Mouse (Mus musculus) midbrain, postnatal 0 days (tissue): Measurements from ENCODE around the gene Lrrc4b. TPM values are rescaled to one million over a fixed set of nuclear protein-coding genes. Genes with fewer than 3 reads are reported as not detected.

Experiments
- ATAC-seq: fragments of 200-750 bp; cut with Nextera tagmentation; 2 replicates; pipeline ENCODE4 v1.8.0; 2017; ENCODE audit warnings: moderate number of reproducible peaks, mild to moderate bottlenecking, moderate TSS enrichment, moderate library complexity; ENCODE audit not compliant: low FRiP score
- DNase-seq: peaks from one replicate; pipeline ENCODE4 v3.0.0-alpha.2; 2015; ENCODE audit warnings: low spot score
- H3K27ac ChIP-seq: fragments of 300-500 bp; sonication (generic); 2 replicates; pipeline ENCODE4 v1.5.1; 2014; ENCODE audit warnings: low read depth, mild to moderate bottlenecking, low read length, mixed read lengths
- H3K27me3 ChIP-seq: fragments of 300-500 bp; sonication (generic); 2 replicates; pipeline ENCODE4 v1.6.1; 2014; ENCODE audit warnings: low read length, control low read depth, mixed read lengths; ENCODE audit not compliant: insufficient read depth
- H3K36me3 ChIP-seq: fragments of 300-500 bp; sonication (generic); 2 replicates; pipeline ENCODE4 v1.6.1; 2014; ENCODE audit warnings: low read length, control low read depth, mixed read lengths; ENCODE audit not compliant: insufficient read depth
- H3K4me1 ChIP-seq: fragments of 300-500 bp; sonication (generic); 2 replicates; pipeline ENCODE4 v1.6.1; 2014; ENCODE audit warnings: mild to moderate bottlenecking, control low read depth, antibody characterized with exemption, low read length, mixed read lengths; ENCODE audit not compliant: insufficient read depth
- H3K4me2 ChIP-seq: fragments of 300-500 bp; sonication (generic); 2 replicates; pipeline ENCODE4 v1.6.1; 2014; ENCODE audit warnings: low read depth, mild to moderate bottlenecking, low read length, mixed read lengths; ENCODE audit not compliant: poor library complexity, severe bottlenecking
- H3K4me3 ChIP-seq: fragments of 300-500 bp; sonication (generic); 2 replicates; pipeline ENCODE4 v1.5.1; 2014; ENCODE audit warnings: low read depth, mild to moderate bottlenecking, low read length, moderate library complexity
- H3K9ac ChIP-seq: fragments of 300-500 bp; sonication (generic); replicated peaks from 2 replicates; pipeline ENCODE4 v1.6.1; 2014; ENCODE audit warnings: mild to moderate bottlenecking, low read length, moderate library complexity, mixed read lengths; ENCODE audit not compliant: poor library complexity, severe bottlenecking
- H3K9me3 ChIP-seq: fragments of 300-500 bp; sonication (generic); 2 replicates; pipeline ENCODE4 v1.6.1; 2016; ENCODE audit warnings: low read length, control low read depth
- CTCF ChIP-seq: IDR thresholded peaks from 2 replicates; pipeline ENCODE4 v1.5.1; 2016; ENCODE audit warnings: antibody characterized with exemption, mild to moderate bottlenecking
- WGBS: fragments of 180-500 bp; shearing (Covaris S2); extraction: QIAGEN DNeasy Blood & Tissue Kit; methylation state at CpG from one replicate; pipeline ENCODE4 v1.1.7; 2014; 5-methylcytosine and 5-hydroxymethylcytosine counted together
- polyA plus RNA-seq: library from polyadenylated mRNA; unstranded; fragments of >200 nt; fragmentation: Nextera tagmentation; extraction: Ambion mirVana; gene quantifications from 2 replicates; pipeline ENCODE4 v1.2.1, GENCODE M21; 2015
- total RNA-seq: library from RNA; depleted of rRNA; stranded (reverse); fragments of >200 nt; gene quantifications from 2 replicates; pipeline ENCODE4 v1.2.3, GENCODE M21; 2014

Lrrc4b gene
- total and polyA plus RNA-seq, 2 experiments from 2014 or later: 26.9 to 657 TPM

GRCm38 (mm10) chr7:44432550-44432949 is 3.7 kb downstream of the Lrrc4b start:
- TF ChIP-seq CTCF: no peak
- ATAC-seq (no peak), DNase-seq (no peak)
- Histone ChIP-seq H3K27ac (no peak overlapping the region; the same call in none of the 2 replicates), H3K4me2 (no peak overlapping the region), H3K36me3 (peaks cover 5% of the 10 kb centered on the region; the same call in 1 of the 2 replicates), H3K4me1 (peaks cover 31% of the 10 kb centered on the region), H3K9me3 (no peaks in the 10 kb centered on the region), H3K4me3 (no peak overlapping the region), H3K9ac (no peak overlapping the region), H3K27me3 (no peaks in the 10 kb centered on the region)
- WGBS: 84% methylated on average over 6 of the region's 6 CpGs

DNA sequence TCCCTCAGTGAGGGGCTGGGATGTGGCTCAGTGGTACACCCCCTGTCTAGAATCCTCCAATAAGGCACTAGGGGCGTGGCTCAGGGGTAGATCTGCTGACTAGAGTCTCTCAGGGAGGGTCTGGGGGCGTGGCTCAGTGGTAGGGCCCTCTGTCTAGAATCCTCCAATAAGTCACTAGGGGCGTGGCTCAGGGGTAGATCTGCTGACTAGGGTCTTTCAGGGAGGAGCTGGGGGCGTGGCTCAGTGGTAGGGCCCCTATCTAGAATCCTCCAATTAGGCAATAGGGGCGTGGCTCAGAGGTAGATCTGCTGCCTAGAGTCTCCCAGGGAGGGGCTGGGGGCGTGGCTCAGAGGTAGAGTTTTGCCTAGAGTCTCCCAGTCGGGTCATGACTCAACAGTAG is 4.6 kb downstream of the Lrrc4b start:
- DNase-seq: peak; percentile 92
- peak; percentile 33 for ATAC-seq
- Histone ChIP-seq H3K9me3 (no peaks in the 10 kb centered on the region), H3K4me2 (no peak overlapping the region), H3K27ac (no peak overlapping the region), H3K4me3 (no peak overlapping the region), H3K27me3 (no peaks in the 10 kb centered on the region), H3K4me1 (peaks cover 26% of the 10 kb centered on the region), H3K36me3 (peaks cover 5% of the 10 kb centered on the region; the same call in 1 of the 2 replicates), H3K9ac (no peak overlapping the region)
- no peak for TF ChIP-seq CTCF
- WGBS: 9% methylated on average over 7 of the region's 7 CpGs

DNA sequence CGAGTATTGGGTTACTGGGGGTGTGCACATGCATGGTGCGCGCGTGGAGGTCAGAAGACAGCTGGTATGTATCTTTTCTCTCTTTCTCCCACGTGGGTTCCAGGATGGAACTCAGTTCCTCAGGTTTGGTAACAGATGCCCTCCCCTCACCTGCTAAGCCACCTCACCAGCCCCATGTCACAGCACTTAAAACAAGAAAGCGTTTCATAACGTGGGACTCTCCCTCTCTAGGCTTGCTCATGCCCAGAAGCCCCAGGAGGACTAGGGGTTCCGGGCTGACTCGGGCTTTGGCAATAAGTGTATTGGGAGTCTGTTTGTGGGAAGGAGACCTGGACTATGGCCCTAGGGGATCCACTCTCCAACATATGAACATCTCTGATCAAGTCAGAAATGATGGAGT is 5.3 kb downstream of the Lrrc4b start:
- DNase-seq (no peak), ATAC-seq (no peak)
- H3K9me3 ChIP-seq: no peaks in the 10 kb centered on the region
- peaks cover 26% of the 10 kb centered on the region for H3K4me1 ChIP-seq
- no peak for TF ChIP-seq CTCF
- no peak overlapping the region for H3K9ac ChIP-seq
- no peaks in the 10 kb centered on the region for H3K27me3 ChIP-seq
- H3K4me2 ChIP-seq: no peak overlapping the region
- no peak overlapping the region for H3K4me3 ChIP-seq
- H3K27ac ChIP-seq: no peak overlapping the region
- peaks cover 5% of the 10 kb centered on the region; the same call in 1 of the 2 replicates for H3K36me3 ChIP-seq
- WGBS: 80% methylated on average over 9 of the region's 9 CpGs

- Histone ChIP-seq H3K4me1 (peaks cover 20% of the 10 kb centered on the region), H3K9me3 (no peaks in the 10 kb centered on the region), H3K4me3 (no peak overlapping the region), H3K9ac (no peak overlapping the region), H3K27me3 (no peaks in the 10 kb centered on the region), H3K36me3 (peaks cover 5% of the 10 kb centered on the region; the same call in 1 of the 2 replicates), H3K4me2 (no peak overlapping the region), H3K27ac (no peak overlapping the region)
- DNase-seq (no peak), ATAC-seq (no peak)
- no peak for TF ChIP-seq CTCF
- 75% methylated on average over 5 of the region's 5 CpGs for WGBS
Measured at GRCm38 (mm10) chr7:44435796-44436195, 7.0 kb downstream of the Lrrc4b start.

GRCm38 (mm10) chr7:44436267-44436666 is 7.4 kb downstream of the Lrrc4b start:
- H3K36me3 ChIP-seq: peaks cover 5% of the 10 kb centered on the region; the same call in 1 of the 2 replicates
- no peak overlapping the region for H3K4me3 ChIP-seq
- H3K9ac ChIP-seq: no peak overlapping the region
- H3K9me3 ChIP-seq: no peaks in the 10 kb centered on the region
- DNase-seq (peak; percentile 33), ATAC-seq (no peak)
- H3K27me3 ChIP-seq: no peaks in the 10 kb centered on the region
- H3K27ac ChIP-seq: no peak overlapping the region
- peaks cover 19% of the 10 kb centered on the region for H3K4me1 ChIP-seq
- peak; percentile 61 for TF ChIP-seq CTCF
- WGBS: 29% methylated on average over 1 of the region's 1 CpGs
- H3K4me2 ChIP-seq: no peak overlapping the region

GRCm38 (mm10) chr7:44437188-44437587 is 8.4 kb downstream of the Lrrc4b start:
- Histone ChIP-seq H3K27me3 (no peaks in the 10 kb centered on the region), H3K4me3 (no peak overlapping the region), H3K36me3 (peaks cover 5% of the 10 kb centered on the region; the same call in 1 of the 2 replicates), H3K4me1 (peaks cover 10% of the 10 kb centered on the region), H3K9me3 (no peaks in the 10 kb centered on the region), H3K27ac (no peak overlapping the region), H3K4me2 (no peak overlapping the region), H3K9ac (no peak overlapping the region)
- ATAC-seq: no peak
- WGBS: 92% methylated on average over 1 of the region's 1 CpGs
- no peak for DNase-seq
- TF ChIP-seq CTCF: no peak
